8 mouse cellular contexts compared by ENCODE assay signal in genomic region chr7:48788348-48788747, GRCm38 (mm10). TPM values are rescaled to one million over a fixed set of nuclear protein-coding genes. Genes with fewer than 3 reads are reported as not detected.
DNase-seq lines count a peak whose midpoint lies in the region; ATAC-seq and TF ChIP-seq lines count a peak whose summit lies in the region.

No protein-coding gene starts in this region.

- H3K4me3 ChIP-seq in erythroblast, embryonic 14.5 days (replicated peaks): peak overlapping the region; percentile 87
- H3K4me3 ChIP-seq in MEL (ENCODE audit: control insufficient read depth in 1 of 2, insufficient read depth in 1 of 2, low read depth in 2 of 2, low read length in 2 of 2): peak overlapping the region; percentile 48 to 65
- H3K4me3 ChIP-seq in heart, postnatal 0 days (ENCODE audit: low read depth, low read length): peak overlapping the region; percentile 91
- peak overlapping the region; percentile 72; the same call in 1 of the 2 replicates for H3K4me3 ChIP-seq in lung, embryonic 14.5 days (ENCODE audit: low read depth, low read length)
- H3K4me3 ChIP-seq in olfactory bulb, adult 2 months (ENCODE audit: insufficient read depth, low read depth, low read length): peak overlapping the region; percentile 27

- no peak for TF ChIP-seq RAD21 in MEL (IDR thresholded peaks at IDR 0.05; ENCODE audit: low read depth, low read length)

- TF ChIP-seq EP300 in MEL (IDR thresholded peaks at IDR 0.05; ENCODE audit: low read depth in 1 of 2, low read length in 2 of 2): no peak; a peak in 1 of 4 replicates
- no peak for TF ChIP-seq EP300 in heart, postnatal 0 days (IDR thresholded peaks at IDR 0.05; ENCODE audit: low read depth)

- H3K27ac ChIP-seq in MEL (ENCODE audit: control insufficient read depth, low read depth, low read length): peak overlapping the region; percentile 36
- peak overlapping the region; percentile 66 for H3K27ac ChIP-seq in heart, postnatal 0 days (ENCODE audit: low read depth)
- no peak overlapping the region for H3K27ac ChIP-seq in lung, embryonic 14.5 days (ENCODE audit: low read depth)
- H3K27ac ChIP-seq in olfactory bulb, adult 2 months (ENCODE audit: insufficient read depth, low read depth, low read length): no peak overlapping the region

- no peaks in the 10 kb centered on the region for H3K36me3 ChIP-seq in erythroblast, embryonic 14.5 days (ENCODE audit: control insufficient read depth)
- H3K36me3 ChIP-seq in MEL (ENCODE audit: control insufficient read depth in 1 of 2, insufficient read depth in 2 of 2, low read length in 2 of 2): peaks cover 7 to 29% of the 10 kb centered on the region in 2 experiments
- no peaks in the 10 kb centered on the region for H3K36me3 ChIP-seq in heart, postnatal 0 days (replicated peaks; ENCODE audit: control insufficient read depth, insufficient read depth, low read length)
- H3K36me3 ChIP-seq in lung, embryonic 14.5 days (ENCODE audit: insufficient read depth): no peaks in the 10 kb centered on the region

- H3K4me2 ChIP-seq in heart, postnatal 0 days (ENCODE audit: low read depth, low read length): peak overlapping the region; percentile 95
- peak overlapping the region; percentile 67 for H3K4me2 ChIP-seq in lung, embryonic 14.5 days

- H3K9me3 ChIP-seq in erythroblast, embryonic 14.5 days (ENCODE audit: control insufficient read depth, low read length): no peaks in the 10 kb centered on the region
- no peaks in the 10 kb centered on the region for H3K9me3 ChIP-seq in MEL (replicated peaks; ENCODE audit: insufficient read depth, low read length)
- no peaks in the 10 kb centered on the region for H3K9me3 ChIP-seq in heart, postnatal 0 days (replicated peaks; ENCODE audit: control insufficient read depth, low read length)
- no peaks in the 10 kb centered on the region for H3K9me3 ChIP-seq in lung, embryonic 14.5 days (ENCODE audit: low read depth, low read length)

- TF ChIP-seq CTCF in MEL (IDR thresholded peaks at IDR 0.05 in 2 of 3, conservative IDR thresholded peaks at IDR 0.05 in 1 of 3; ENCODE audit: control insufficient read depth in 1 of 3, insufficient read depth in 1 of 3, low read depth in 2 of 3, low read length in 3 of 3, poor library complexity in 1 of 3, severe bottlenecking in 1 of 3): no peak
- TF ChIP-seq CTCF in heart, postnatal 0 days (IDR thresholded peaks at IDR 0.05; ENCODE audit: low read depth): no peak
- no peak for TF ChIP-seq CTCF in lung, embryonic 14.5 days (IDR thresholded peaks at IDR 0.05; ENCODE audit: low read depth)
- TF ChIP-seq CTCF in olfactory bulb, adult 2 months (IDR thresholded peaks at IDR 0.05; ENCODE audit: insufficient read depth, low read depth, low read length): no peak

- TF ChIP-seq POLR2A in MEL (IDR thresholded peaks at IDR 0.05; ENCODE audit: control insufficient read depth in 1 of 2, insufficient read depth in 1 of 2, low read depth in 1 of 2, low read length in 2 of 2, poor library complexity in 1 of 2): no peak
- TF ChIP-seq POLR2A in olfactory bulb, adult 2 months (IDR thresholded peaks at IDR 0.05; ENCODE audit: insufficient read depth, low read depth, low read length): no peak

- ATAC-seq in erythroblast, adult 5-6 weeks (replicated peaks; ENCODE audit: low FRiP score, poor library complexity, severe bottlenecking): no peak
- 0 out of 2 replicates have a peak, but pooled peaks have one; percentile 12 for ATAC-seq in heart, postnatal 0 days (ENCODE audit: insufficient read depth, low read depth)
- peak; percentile 12 for ATAC-seq in lung, embryonic 14.5 days (ENCODE audit: insufficient read depth)

- peaks cover 16% of the 10 kb centered on the region for H3K79me2 ChIP-seq in MEL (ENCODE audit: control insufficient read depth, insufficient read depth, low read length, poor library complexity)

- H3K4me1 ChIP-seq in erythroblast, embryonic 14.5 days (ENCODE audit: control insufficient read depth): peaks cover 30% of the 10 kb centered on the region
- H3K4me1 ChIP-seq in MEL (ENCODE audit: control insufficient read depth in 1 of 2, insufficient read depth in 2 of 2, low read length in 2 of 2): peaks cover 13 to 16% of the 10 kb centered on the region in 2 experiments
- H3K4me1 ChIP-seq in heart, postnatal 0 days (ENCODE audit: control insufficient read depth, insufficient read depth): peaks cover 18% of the 10 kb centered on the region; the same call in 1 of the 2 replicates
- H3K4me1 ChIP-seq in lung, embryonic 14.5 days (ENCODE audit: insufficient read depth): peaks cover 3% of the 10 kb centered on the region; the same call in 1 of the 2 replicates
- H3K4me1 ChIP-seq in olfactory bulb, adult 2 months (ENCODE audit: control insufficient read depth, insufficient read depth, low read length): no peaks in the 10 kb centered on the region

- H3K9ac ChIP-seq in MEL (ENCODE audit: control insufficient read depth, low read depth, low read length, poor library complexity, severe bottlenecking): peak overlapping the region; percentile 60
- H3K9ac ChIP-seq in heart, postnatal 0 days (replicated peaks; ENCODE audit: low read depth, low read length): no peak overlapping the region
- no peak overlapping the region for H3K9ac ChIP-seq in lung, embryonic 14.5 days

- WGBS in heart, postnatal 0 days: 47% methylated on average over 3 of the region's 3 CpGs
- WGBS in lung, embryonic 14.5 days: 54% methylated on average over 3 of the region's 3 CpGs
- WGBS in olfactory bulb, adult 2 months: 54% methylated on average over 3 of the region's 3 CpGs

- H3K27me3 ChIP-seq in erythroblast, embryonic 14.5 days (ENCODE audit: control insufficient read depth): no peaks in the 10 kb centered on the region
- H3K27me3 ChIP-seq in MEL (ENCODE audit: control insufficient read depth in 1 of 2, insufficient read depth in 2 of 2, low read length in 2 of 2): no peaks in the 10 kb centered on the region
- no peaks in the 10 kb centered on the region for H3K27me3 ChIP-seq in heart, postnatal 0 days (ENCODE audit: control insufficient read depth, insufficient read depth, low read length)
- no peaks in the 10 kb centered on the region for H3K27me3 ChIP-seq in lung, embryonic 14.5 days (ENCODE audit: insufficient read depth, low read length)

- peak; percentile 68 for DNase-seq in MEL (ENCODE audit: low read depth, low spot score)
- no peak for DNase-seq in heart, postnatal 0 days (ENCODE audit: low spot score)
- DNase-seq in lung, embryonic 14.5 days: peak; percentile 21
- no peak for DNase-seq in ovary, postnatal 36 days (ENCODE audit: low spot score)
- no peak for DNase-seq in gastrocnemius, postnatal 4 days (ENCODE audit: low spot score in 2 of 2)

TF ChIP-seq in MEL, 35 proteins besides CTCF, POLR2A, EP300 and RAD21:
- no peak for TF ChIP-seq E2F4 (IDR thresholded peaks at IDR 0.05; ENCODE audit: borderline replicate concordance, low read depth, low read length)
- peak; percentile 46; the same call in 1 of the 2 replicates for TF ChIP-seq USF1 (IDR thresholded peaks at IDR 0.05; ENCODE audit: low read depth, low read length)

RNA-seq across cellular contexts. Expression of gene Zdhhc13, which starts 0.5 kb away (rescaled TPM):
- 0.05 and 0.08 TPM in 2 replicates for polyA plus RNA-seq in erythroblast, embryonic 14.5 days (2012)
- 11.7 and 21.1 TPM in 2 replicates for total RNA-seq in erythroblast, adult 5-6 weeks (2015; ENCODE audit: low replicate concordance)
- 6.0 and 10.0 TPM in 2 replicates for total RNA-seq in erythroblast, adult 5-6 weeks (2017; ENCODE audit: low replicate concordance)
- 41.2 and 46.1 TPM in 2 replicates for total RNA-seq in MEL (2012; rRNA removed)
- 10 to 100 TPM in 1 of 2 experiments, not detected in 1; 32.8 TPM for polyA plus RNA-seq in MEL (2012; ENCODE audit: insufficient read depth in 1 of 2, insufficient read length in 2 of 2, low read depth in 1 of 2, low replicate concordance in 2 of 2, missing spikeins in 1 of 2)
- 51.6 and 58.5 TPM in 2 replicates for total RNA-seq in heart, postnatal 0 days (2014; rRNA removed; ENCODE audit: low replicate concordance)
- polyA plus RNA-seq in heart, postnatal 0 days (2015; fragmentation: Nextera tagmentation; extraction: Ambion mirVana): 26.9 and 29.5 TPM in 2 replicates
- polyA plus RNA-seq in lung, embryonic 14.5 days (2014; fragmentation: Nextera tagmentation; extraction: Ambion mirVana): 36.2 and 40.8 TPM in 2 replicates
- not detected in 2 replicates for polyA plus RNA-seq in olfactory bulb, adult 2 months (2012; ENCODE audit: insufficient read depth, insufficient read length, low replicate concordance, missing spikeins)
- 10 to 100 TPM in 1 of 2 experiments, 1 to 10 TPM in 1; 9.3 to 10.1 TPM for total RNA-seq in gastrocnemius, postnatal 4 days (2021)

RNA-seq across cellular contexts. Expression of gene Csrp3, which starts 59.5 kb away (rescaled TPM):
- polyA plus RNA-seq in erythroblast, embryonic 14.5 days (2012): not detected in 2 replicates
- total RNA-seq in erythroblast, adult 5-6 weeks (2015; ENCODE audit: low replicate concordance): 6.7 and 11.0 TPM in 2 replicates
- total RNA-seq in erythroblast, adult 5-6 weeks (2017; ENCODE audit: low replicate concordance): 3.0 TPM in 1 of 2 replicates, not detected in the other
- total RNA-seq in MEL (2012; rRNA removed): 0.81 TPM in 1 of 2 replicates, not detected in the other
- under 1 TPM in 1 of 2 experiments, not detected in 1; 0.17 TPM for polyA plus RNA-seq in MEL (2012; ENCODE audit: insufficient read depth in 1 of 2, insufficient read length in 2 of 2, low read depth in 1 of 2, low replicate concordance in 2 of 2, missing spikeins in 1 of 2)
- 1,353 and 1,464 TPM in 2 replicates for total RNA-seq in heart, postnatal 0 days (2014; rRNA removed; ENCODE audit: low replicate concordance)
- polyA plus RNA-seq in heart, postnatal 0 days (2015; fragmentation: Nextera tagmentation; extraction: Ambion mirVana): 1,907 and 1,928 TPM in 2 replicates
- 1.9 and 31.7 TPM in 2 replicates for polyA plus RNA-seq in lung, embryonic 14.5 days (2014; fragmentation: Nextera tagmentation; extraction: Ambion mirVana)
- polyA plus RNA-seq in olfactory bulb, adult 2 months (2012; ENCODE audit: insufficient read depth, insufficient read length, low replicate concordance, missing spikeins): not detected in 2 replicates
- 100 to 1,000 TPM; 274 to 301 TPM for total RNA-seq in gastrocnemius, postnatal 4 days (2021)

Comparison
In these comparisons a context has a peak if more than half of its experiments do, and no peak if none do; other contexts are left out.
1. H3K4me3 ChIP-seq: peak in every context shown above with its lines; median percentile 91 in heart, postnatal 0 days; 87 in erythroblast, embryonic 14.5 days; 72 in lung, embryonic 14.5 days; 56 in MEL; 27 in olfactory bulb, adult 2 months.
2. DNase-seq: peak in MEL (single experiment) and lung, embryonic 14.5 days (single experiment); none in heart, postnatal 0 days (single experiment), ovary, postnatal 36 days (single experiment) and gastrocnemius, postnatal 4 days (0 of 2).
3. H3K27ac ChIP-seq: peak in MEL (single experiment) and heart, postnatal 0 days (single experiment); none in lung, embryonic 14.5 days (single experiment) and olfactory bulb, adult 2 months (single experiment).
4. RNA of gene Zdhhc13, which starts 0.5 kb away (polyA plus RNA-seq): 36.2 to 40.8 TPM in lung, embryonic 14.5 days, 32.8 TPM in MEL and 26.9 to 29.5 TPM in heart, postnatal 0 days; 0.05 to 0.08 TPM in erythroblast, embryonic 14.5 days and not detected in olfactory bulb, adult 2 months; every median in the first group is over 10 times any median in the second.
5. RNA of gene Csrp3, which starts 59.5 kb away (polyA plus RNA-seq): 1,907 to 1,928 TPM in heart, postnatal 0 days; 1.9 to 31.7 TPM in lung, embryonic 14.5 days, 0.17 TPM in MEL, not detected in erythroblast, embryonic 14.5 days and not detected in olfactory bulb, adult 2 months; every median in the first group is over 10 times any median in the second.